In the genomic region with DNA sequence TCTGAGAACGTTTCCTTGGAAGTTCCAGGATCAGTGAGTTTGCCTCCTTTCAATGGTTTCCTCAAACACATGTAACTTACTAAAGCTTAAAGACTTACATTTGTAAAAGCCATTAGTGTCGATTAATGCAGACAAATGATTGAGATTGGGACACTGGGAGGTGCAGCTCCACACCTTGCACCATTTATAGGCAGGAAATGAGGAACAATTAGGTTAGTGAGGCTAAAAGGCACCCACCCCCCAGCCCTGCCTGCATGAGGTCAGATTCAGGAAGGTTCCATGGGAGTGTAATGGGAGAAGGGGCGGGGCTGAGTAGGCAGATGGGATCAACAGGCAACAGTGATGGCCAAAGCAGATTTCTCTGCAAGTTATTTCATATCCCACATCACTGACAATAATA, we compare ENCODE assay signal across 19 mouse cellular contexts.
DNase-seq lines count a peak whose midpoint lies in the region; ATAC-seq and TF ChIP-seq lines count a peak whose summit lies in the region.
"Had no signal": no experiment of that assay in that cellular context is flagged by ENCODE, and none has a peak within 500 bp of the region (broad histone marks: within the 10 kb centered on the region; RNA-seq: fewer than 3 reads in every experiment).

No protein-coding gene starts in this region.

- ATAC-seq in embryonic facial prominence, embryonic 11.5 days (replicated peaks; ENCODE audit: insufficient number of reproducible peaks, low FRiP score, low TSS enrichment, low read depth): no peak
- ATAC-seq in hindbrain, embryonic 11.5 days (ENCODE audit: low FRiP score): no peak

- no peaks in the 10 kb centered on the region for H3K4me1 ChIP-seq in ES-E14 (ENCODE audit: control insufficient read depth in 2 of 2, insufficient read depth in 2 of 2, low read length in 2 of 2, poor library complexity in 1 of 2)
- H3K4me1 ChIP-seq in embryonic facial prominence, embryonic 11.5 days (ENCODE audit: control insufficient read depth, insufficient read depth, low read length): no peaks in the 10 kb centered on the region
- H3K4me1 ChIP-seq in limb, embryonic 10.5 days: peaks cover 20% of the 10 kb centered on the region
- no peaks in the 10 kb centered on the region for H3K4me1 ChIP-seq in hindbrain, embryonic 11.5 days (replicated peaks; ENCODE audit: control insufficient read depth, insufficient read depth, low read length)
- H3K4me1 ChIP-seq: forebrain, embryonic 12.5 days; midbrain, embryonic 10.5 days had no signal

- H3K36me3 ChIP-seq in ES-E14 (ENCODE audit: control insufficient read depth, insufficient read depth, low read length, poor library complexity, severe bottlenecking): no peaks in the 10 kb centered on the region
- no peaks in the 10 kb centered on the region for H3K36me3 ChIP-seq in embryonic facial prominence, embryonic 11.5 days (replicated peaks; ENCODE audit: control insufficient read depth, insufficient read depth, low read depth, low read length)
- no peaks in the 10 kb centered on the region for H3K36me3 ChIP-seq in limb, embryonic 10.5 days
- no peaks in the 10 kb centered on the region for H3K36me3 ChIP-seq in hindbrain, embryonic 11.5 days (ENCODE audit: control insufficient read depth, insufficient read depth, low read length)
- H3K36me3 ChIP-seq: forebrain, embryonic 12.5 days; midbrain, embryonic 10.5 days had no signal

- intact Hi-C loops in gastrocnemius, postnatal 14 days (cut with DNase I; ENCODE audit: low total_unique reads): no loop called here

- no peaks in the 10 kb centered on the region for H3K27me3 ChIP-seq in embryonic facial prominence, embryonic 11.5 days (ENCODE audit: control insufficient read depth, insufficient read depth, low read length)
- H3K27me3 ChIP-seq in limb, embryonic 10.5 days (ENCODE audit: low read depth, poor library complexity, severe bottlenecking): no peaks in the 10 kb centered on the region
- no peaks in the 10 kb centered on the region for H3K27me3 ChIP-seq in hindbrain, embryonic 11.5 days (ENCODE audit: control insufficient read depth, insufficient read depth, low read length)
- H3K27me3 ChIP-seq: forebrain, embryonic 12.5 days had no signal

- H3K4me3 ChIP-seq in ES-E14 (ENCODE audit: insufficient read depth in 1 of 2, low read depth in 1 of 2, low read length in 2 of 2, poor library complexity in 1 of 2, severe bottlenecking in 1 of 2): no peak overlapping the region
- H3K4me3 ChIP-seq in embryonic facial prominence, embryonic 11.5 days (ENCODE audit: low read depth, low read length): no peak overlapping the region
- no peak overlapping the region for H3K4me3 ChIP-seq in limb, embryonic 10.5 days
- no peak overlapping the region for H3K4me3 ChIP-seq in hindbrain, embryonic 11.5 days (ENCODE audit: low read depth, low read length)
- H3K4me3 ChIP-seq: forebrain, embryonic 12.5 days; midbrain, embryonic 10.5 days had no signal

- in situ Hi-C loops in ES-E14 (cut with MboI; ENCODE audit: low sequenced_read_pairs in 2 of 2, unreplicated experiment in 2 of 2): no loop called here

- no peak overlapping the region for H3K27ac ChIP-seq in ES-E14 (ENCODE audit: insufficient read depth, low read depth, low read length, poor library complexity, severe bottlenecking)
- H3K27ac ChIP-seq in embryonic facial prominence, embryonic 11.5 days (replicated peaks; ENCODE audit: low read depth, low read length): no peak overlapping the region
- peak overlapping the region; percentile 67 for H3K27ac ChIP-seq in limb, embryonic 10.5 days
- H3K27ac ChIP-seq in hindbrain, embryonic 11.5 days (ENCODE audit: low read depth, low read length): no peak overlapping the region
- H3K27ac ChIP-seq: forebrain, embryonic 12.5 days; midbrain, embryonic 10.5 days had no signal

- H3K9ac ChIP-seq in ES-E14 (ENCODE audit: insufficient read depth, low read depth, low read length, poor library complexity, severe bottlenecking): no peak overlapping the region
- no peak overlapping the region for H3K9ac ChIP-seq in embryonic facial prominence, embryonic 11.5 days (replicated peaks; ENCODE audit: low read length)
- no peak overlapping the region for H3K9ac ChIP-seq in hindbrain, embryonic 11.5 days (ENCODE audit: low read depth, low read length)
- H3K9ac ChIP-seq: forebrain, embryonic 12.5 days; lung, embryonic 14.5 days had no signal

- WGBS in embryonic facial prominence, embryonic 11.5 days: 41% methylated on average over 3 of the region's 3 CpGs
- WGBS in limb, embryonic 10.5 days: 37% methylated on average over 3 of the region's 3 CpGs
- WGBS in hindbrain, embryonic 11.5 days: 72% methylated on average over 3 of the region's 3 CpGs

- DNase-seq in gastrocnemius, postnatal 25 days: peak; percentile 22
- DNase-seq in gastrocnemius, postnatal 14 days: no peak
- peak; percentile 49 for DNase-seq in ES-E14 (ENCODE audit: low read depth, low spot score)
- peak; percentile 37 for DNase-seq in embryonic facial prominence, embryonic 11.5 days (ENCODE audit: low spot score)
- peak; percentile 69 for DNase-seq in limb, embryonic 10.5 days (ENCODE audit: low spot score)
- no peak for DNase-seq in adrenal gland, postnatal 10 days
- no peak for DNase-seq in lung, postnatal 10 days
- DNase-seq in hindbrain, embryonic 11.5 days (ENCODE audit: low spot score): no peak
- DNase-seq: adrenal gland, adult 8-10 months; cerebellum, adult 9-10 months; kidney, adult 2 months; kidney, postnatal 10 days; lung, embryonic 14.5 days; lung, postnatal 4 days; right cerebral cortex, postnatal 4 days; thymus, postnatal 14 days had no signal

- no peak overlapping the region for H3K4me2 ChIP-seq in embryonic facial prominence, embryonic 11.5 days (ENCODE audit: low read depth, low read length)
- no peak overlapping the region for H3K4me2 ChIP-seq in hindbrain, embryonic 11.5 days (replicated peaks; ENCODE audit: low read depth, low read length)
- H3K4me2 ChIP-seq: forebrain, embryonic 12.5 days; liver, embryonic 11.5 days; lung, embryonic 14.5 days had no signal

- H3K9me3 ChIP-seq in ES-E14 (ENCODE audit: control insufficient read depth, insufficient read depth, low read depth, low read length): no peaks in the 10 kb centered on the region
- no peaks in the 10 kb centered on the region for H3K9me3 ChIP-seq in embryonic facial prominence, embryonic 11.5 days (replicated peaks; ENCODE audit: control insufficient read depth, low read length)
- H3K9me3 ChIP-seq in limb, embryonic 10.5 days (replicated peaks): no peaks in the 10 kb centered on the region
- H3K9me3 ChIP-seq in hindbrain, embryonic 11.5 days (ENCODE audit: control insufficient read depth, low read length): no peaks in the 10 kb centered on the region
- H3K9me3 ChIP-seq: forebrain, embryonic 12.5 days; midbrain, embryonic 10.5 days had no signal

TF ChIP-seq in ES-E14, 5 proteins besides CTCF, POLR2A, EP300 and RAD21:
- TF ChIP-seq HCFC1 (IDR thresholded peaks at IDR 0.05; ENCODE audit: borderline replicate concordance, insufficient read depth, low read length): no peak
- TF ChIP-seq ZC3H11A (IDR thresholded peaks at IDR 0.05; ENCODE audit: borderline replicate concordance, low read depth, low read length): no peak
- TF ChIP-seq ZNF384 (IDR thresholded peaks at IDR 0.05; ENCODE audit: low read depth, low read length): no peak
- TF ChIP-seq CHD2 (IDR thresholded peaks at IDR 0.05; ENCODE audit: low read depth, low read length): no peak
- no peak for TF ChIP-seq MAFK (IDR thresholded peaks at IDR 0.05; ENCODE audit: insufficient read depth, low read depth, low read length)

Comparison
In these comparisons a context has a peak if more than half of its experiments do, and no peak if none do; other contexts are left out.
1. DNase-seq: peak in gastrocnemius, postnatal 25 days (single experiment), ES-E14 (single experiment), embryonic facial prominence, embryonic 11.5 days (single experiment) and limb, embryonic 10.5 days (single experiment); none in gastrocnemius, postnatal 14 days (single experiment), adrenal gland, postnatal 10 days (single experiment), lung, postnatal 10 days (single experiment) and hindbrain, embryonic 11.5 days (single experiment).